Mouse (Mus musculus): ENCODE data around the gene Naa16.
"Not testable (repeated sequence)": the region's sequence is repeated elsewhere in the genome, so short reads cannot be mapped to it uniquely, and the experiment has no call there.

Gene Naa16

DNA sequence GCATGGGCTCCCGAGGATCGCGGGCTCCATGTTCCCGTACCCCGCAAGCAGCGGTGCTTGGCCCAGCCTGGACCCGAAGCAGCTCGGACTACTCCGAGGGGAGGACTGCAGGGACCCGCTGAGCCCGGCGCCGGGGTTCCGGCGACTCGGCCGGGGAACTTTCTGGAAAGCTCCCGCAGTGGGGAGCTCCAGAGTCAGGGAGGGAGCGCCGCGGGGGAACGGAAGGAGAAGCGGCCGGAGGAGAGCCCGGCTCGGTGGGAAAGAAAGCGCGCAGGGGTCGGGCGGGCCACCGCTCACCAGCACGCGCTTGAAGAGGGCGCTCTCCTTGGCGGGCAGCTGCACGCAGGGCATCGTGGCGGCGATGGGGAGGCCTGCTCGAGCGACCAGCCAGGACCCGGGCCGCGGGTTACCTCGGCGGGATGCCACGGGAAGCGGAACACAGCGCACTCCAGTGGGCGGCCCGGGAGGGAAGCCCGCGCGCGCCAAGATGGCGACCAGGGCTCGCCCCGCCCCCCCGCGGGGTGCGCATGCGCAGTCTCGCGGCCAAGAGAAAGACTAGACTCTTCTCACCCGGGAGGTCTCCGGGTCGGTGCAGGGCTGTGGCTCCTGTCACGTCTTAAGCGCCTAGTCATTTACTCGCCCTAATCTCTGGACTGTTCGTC lies at the start of gene Naa16:
Gene Naa16, minus strand, starts transcription at position 514 of the 662 bp plus-strand sequence.
- peak; percentile 95 for DNase-seq (ENCODE audit: low read depth, low spot score)

DNA sequence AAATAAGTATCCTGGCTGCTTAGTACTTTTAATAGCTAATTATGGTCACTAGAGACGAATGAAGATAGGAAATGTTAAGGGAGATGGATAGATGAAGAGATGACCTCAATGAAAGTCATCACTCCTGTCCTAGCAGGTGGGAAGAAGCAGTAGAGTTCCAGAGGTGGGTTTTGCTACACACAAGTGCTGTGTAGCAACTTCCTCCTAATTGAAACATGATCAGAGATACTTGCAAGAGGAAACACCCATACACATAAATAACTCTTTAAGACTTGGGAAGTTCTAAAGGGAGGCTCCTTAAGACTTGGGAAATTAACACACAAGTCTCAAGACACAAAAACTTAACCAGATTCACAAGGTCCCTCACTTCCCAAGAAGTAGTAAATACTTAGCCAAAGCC lies 43.5 kb upstream of the Naa16 start:
- no peak for DNase-seq (ENCODE audit: low read depth, low spot score)

DNA sequence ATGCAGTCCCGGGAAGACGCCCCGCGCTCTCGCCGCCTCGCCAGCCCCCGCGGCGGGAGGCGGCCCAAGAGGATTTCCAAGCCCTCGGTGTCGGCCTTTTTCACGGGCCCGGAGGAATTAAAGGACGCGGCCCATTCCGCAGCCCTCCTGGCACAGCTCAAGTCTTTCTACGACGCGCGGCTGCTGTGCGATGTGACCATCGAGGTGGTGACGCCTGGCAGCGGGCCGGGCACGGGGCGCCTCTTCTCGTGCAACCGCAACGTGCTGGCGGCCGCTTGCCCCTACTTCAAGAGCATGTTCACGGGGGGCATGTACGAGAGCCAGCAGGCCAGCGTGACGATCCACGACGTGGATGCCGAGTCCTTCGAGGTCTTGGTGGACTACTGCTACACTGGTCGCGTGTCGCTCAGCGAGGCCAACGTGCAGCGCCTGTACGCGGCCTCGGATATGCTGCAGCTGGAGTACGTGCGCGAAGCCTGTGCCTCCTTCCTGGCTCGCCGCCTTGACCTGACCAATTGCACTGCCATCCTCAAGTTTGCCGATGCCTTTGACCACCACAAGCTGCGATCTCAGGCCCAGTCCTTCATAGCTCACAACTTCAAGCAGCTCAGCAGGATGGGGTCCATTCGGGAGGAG lies 36.3 kb upstream of the Naa16 start:
- not testable (repeated sequence) for DNase-seq (ENCODE audit: low read depth, low spot score)

DNA sequence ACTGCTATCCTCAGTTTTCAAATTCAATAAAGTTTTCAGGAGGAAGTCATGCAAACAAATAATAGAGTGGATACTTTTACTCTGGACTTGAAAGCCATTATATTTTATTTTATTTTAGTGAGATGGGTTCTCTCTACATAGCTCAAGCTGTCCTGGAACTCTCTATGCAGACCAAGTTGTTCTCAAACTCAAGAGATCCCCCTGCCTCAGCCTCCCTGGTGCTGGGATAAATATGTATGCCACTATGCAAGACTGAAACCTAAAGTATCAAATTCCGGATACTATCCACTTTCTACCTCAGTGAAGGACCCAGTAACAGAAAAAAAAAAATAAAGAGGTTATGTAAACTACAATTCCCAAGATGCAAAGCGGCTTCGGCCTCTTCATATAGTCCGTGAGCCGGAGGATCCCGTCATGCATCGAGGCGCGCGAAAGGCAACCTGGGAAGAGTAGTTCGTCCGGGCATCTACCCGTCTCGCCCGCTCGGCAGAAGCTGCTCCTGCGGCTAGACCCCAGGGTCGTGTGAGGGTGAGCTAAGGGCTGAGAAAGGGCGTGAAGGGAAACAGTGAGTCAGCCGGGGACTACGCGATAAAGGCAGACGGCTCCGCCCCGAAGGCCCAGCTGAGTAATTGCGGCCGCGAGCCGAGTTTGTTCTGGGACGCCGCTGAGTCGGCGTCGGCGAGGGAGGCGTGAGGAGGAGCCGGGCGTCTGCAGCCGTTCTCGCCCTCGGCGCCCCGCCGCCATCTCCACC lies 35.6 kb upstream of the Naa16 start, which contains the start of gene Kbtbd7:
Gene Kbtbd7, plus strand, starts transcription at position 533 of the 751 bp plus-strand sequence.
- peak; percentile 90 for DNase-seq (ENCODE audit: low read depth, low spot score)

DNA sequence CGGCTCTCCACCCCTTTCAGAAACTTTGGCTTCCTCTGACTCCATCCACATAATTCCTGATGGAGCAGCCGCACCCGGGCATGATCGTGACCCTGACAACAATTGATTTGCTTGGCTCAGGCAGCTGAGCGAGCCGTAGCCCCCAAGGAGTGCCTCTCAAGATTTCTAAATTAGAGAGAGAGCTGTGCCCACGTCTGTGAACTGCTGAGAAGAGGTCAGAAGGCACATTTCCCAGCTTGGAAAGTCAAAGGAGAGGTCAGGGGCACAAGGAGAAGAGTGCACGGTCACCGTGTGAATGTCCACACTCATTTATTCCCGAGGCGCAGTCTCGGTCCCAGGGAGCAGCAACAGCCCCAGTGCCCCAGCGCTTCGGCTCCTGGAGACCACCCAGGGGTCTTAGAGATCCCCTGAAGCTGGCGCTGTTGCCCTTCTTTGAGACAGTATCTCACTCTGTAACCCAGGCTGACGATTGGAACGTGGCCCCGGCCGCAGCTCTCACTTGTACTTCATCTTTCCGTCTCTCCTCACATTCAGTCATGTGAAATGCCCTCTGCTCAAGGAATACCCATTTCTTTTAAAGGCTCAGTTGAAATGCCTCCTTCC lies 29.6 kb upstream of the Naa16 start:
- no peak for DNase-seq (ENCODE audit: low read depth, low spot score)

DNA sequence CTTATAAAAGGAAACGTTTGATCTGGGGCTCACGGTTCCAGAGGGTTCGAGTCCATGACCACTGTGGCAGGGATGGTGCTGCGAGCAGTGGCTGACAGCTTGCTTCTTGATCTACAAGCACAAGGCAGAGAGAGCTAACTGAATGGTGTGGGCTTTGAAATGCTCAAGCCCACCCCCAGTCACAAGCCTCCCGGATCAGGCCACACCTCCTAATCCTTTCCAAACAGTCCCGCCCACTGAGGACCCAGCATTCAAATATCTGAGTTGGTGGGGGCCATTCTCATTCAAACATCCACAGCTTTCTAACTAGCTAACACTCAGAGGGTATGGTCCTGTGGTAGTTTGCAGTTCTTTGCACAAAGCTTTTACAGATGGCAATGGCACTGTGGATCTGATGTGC lies 22.5 kb upstream of the Naa16 start:
- DNase-seq (ENCODE audit: low read depth, low spot score) = no peak

DNA sequence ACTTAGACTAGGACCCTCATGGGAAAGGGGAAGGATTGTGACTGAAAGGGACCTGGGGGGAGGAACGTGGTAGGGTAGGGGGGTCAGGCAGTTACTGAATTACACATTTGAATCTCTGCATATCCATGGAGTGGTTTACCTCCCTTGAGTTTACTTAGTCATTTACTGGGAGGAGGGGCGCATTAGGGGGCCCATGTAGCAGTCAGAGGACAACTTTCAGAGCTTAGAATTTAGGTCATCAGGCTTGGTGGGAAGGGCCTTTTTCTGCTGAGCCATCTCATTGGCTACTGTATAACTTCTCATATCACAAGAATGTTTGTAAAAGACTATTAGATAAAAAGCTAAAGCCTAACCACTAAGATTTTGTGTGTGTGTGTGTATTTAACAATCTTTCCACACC lies 20.1 kb upstream of the Naa16 start:
- no peak for DNase-seq (ENCODE audit: low read depth, low spot score)

DNA sequence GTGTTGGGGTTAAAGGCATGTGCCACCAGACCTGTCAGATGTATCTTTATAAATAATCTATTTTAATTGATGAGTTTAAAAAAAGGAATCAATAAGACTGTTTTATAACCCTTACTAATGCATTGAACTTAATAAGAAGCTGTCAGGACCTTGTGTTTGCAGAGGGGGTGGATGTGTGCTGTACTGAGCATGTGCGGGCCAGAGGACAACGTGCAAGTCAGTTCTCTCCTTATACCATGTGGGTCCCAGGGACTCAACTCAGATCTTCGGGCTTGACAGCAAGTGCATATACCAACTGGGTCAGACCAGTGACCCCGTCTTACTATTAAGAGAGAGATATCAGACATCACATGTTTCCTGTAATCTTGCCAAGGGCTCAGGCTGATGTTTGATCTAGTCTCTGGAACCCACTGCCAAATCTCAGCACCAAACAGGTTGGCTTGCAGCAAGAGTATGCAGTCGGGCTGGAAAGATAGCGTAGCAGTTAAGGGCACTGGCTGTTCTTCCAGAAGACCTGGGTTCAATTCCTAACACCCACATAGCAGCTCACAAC lies 18.8 kb upstream of the Naa16 start:
- DNase-seq (ENCODE audit: low read depth, low spot score) = no peak

DNA sequence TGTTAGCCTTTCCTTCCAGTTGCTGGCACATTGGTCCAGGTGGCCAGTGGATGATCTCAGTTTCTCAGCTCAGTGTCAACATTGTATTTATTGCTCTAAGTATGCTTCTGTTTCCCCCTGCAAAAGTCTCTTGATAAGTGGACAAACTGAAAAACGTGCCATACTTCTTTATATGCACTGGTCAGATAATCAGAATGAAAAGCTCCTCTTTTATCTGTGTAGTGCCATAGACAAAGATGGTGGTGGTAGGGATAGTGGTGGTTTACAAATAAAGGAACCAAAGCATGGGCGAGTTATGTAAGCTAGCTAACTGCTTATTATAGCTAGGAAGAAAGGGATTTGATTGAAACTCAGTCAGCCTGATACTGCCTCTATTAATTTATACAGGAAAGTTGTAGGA lies 17.1 kb upstream of the Naa16 start:
- no peak for DNase-seq (ENCODE audit: low read depth, low spot score)

DNA sequence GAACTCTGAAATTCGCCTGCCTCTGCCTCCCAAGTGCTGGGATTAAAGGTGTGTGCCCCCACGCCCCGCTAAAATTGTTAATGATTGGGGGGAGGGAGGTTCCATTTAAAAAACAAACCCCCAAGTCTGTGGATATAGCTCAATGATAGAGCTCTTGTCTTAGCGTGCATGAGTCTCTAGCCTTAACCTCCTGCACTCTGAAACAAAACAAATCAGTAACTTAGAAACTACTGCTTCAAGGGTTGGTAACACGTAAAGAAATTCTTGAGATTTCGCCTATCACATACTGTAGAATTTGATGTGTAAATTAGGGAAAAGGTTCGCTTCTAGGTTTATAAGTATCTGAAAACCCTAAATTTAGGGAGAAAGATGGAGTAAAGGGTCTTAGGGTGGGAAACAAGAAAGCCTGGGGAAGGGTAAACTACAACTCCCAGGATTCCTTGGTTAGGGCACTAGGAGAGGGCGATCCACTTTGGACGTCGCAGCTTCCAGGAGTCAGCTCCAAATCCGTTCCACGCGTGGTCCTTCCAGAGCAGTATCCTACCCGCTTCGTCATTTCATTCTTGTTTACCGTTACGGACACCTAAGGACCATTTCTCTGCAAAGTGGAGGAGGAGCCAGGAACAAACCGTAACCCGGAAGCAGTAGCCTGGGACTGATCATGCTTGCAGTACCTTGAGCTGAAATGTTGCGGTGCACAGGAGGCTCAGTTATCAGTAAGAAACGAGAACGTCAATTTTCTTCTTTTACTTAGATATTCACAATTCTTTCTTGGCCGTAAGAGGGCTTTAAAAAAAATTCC lies 6.9 kb upstream of the Naa16 start, which contains the start of gene Mtrf1:
Gene Mtrf1, plus strand, starts transcription at position 452 of the 802 bp plus-strand sequence.
- peak; percentile 56 for DNase-seq (ENCODE audit: low read depth, low spot score)

DNA sequence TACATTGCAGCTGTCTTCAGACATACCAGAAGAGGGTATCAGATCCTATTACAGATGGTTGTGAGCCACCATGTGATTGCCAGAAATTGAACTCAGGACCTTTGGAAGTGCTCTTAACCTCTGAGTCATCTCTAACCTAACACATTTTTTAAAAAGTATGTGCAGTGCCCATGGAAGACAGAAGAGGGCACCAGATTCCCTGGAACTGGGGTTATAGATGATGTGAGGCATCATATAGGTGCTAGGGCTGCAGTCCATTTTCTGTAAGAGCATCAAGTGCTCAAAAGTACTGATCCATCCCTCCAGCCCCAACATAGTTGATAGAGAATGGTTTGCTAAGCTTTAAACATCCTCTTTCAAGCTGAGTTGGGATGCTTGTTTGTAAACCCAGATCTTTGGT lies 4.0 kb upstream of the Naa16 start:
- peak; percentile 37 for DNase-seq (ENCODE audit: low read depth, low spot score)

DNA sequence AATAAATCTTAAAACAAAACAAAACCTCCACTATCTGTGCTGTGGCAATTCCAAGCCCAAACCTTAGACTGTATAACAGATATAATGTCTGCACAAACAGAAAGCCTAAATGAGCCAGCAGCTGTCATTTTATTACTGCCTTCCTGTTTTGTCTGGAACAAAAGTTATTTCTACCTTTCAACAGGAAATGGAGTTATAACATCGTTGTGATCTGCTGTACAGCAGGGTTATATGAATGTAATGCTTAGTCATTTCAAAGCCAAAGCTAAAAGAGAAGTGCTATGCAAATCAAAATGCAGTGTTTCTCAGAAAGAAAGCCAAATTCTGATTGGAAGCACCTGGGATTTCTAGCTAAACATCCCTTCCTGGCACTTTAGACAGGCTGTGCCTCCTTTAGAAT lies 2.7 kb upstream of the Naa16 start:
- DNase-seq (ENCODE audit: low read depth, low spot score) = no peak

DNA sequence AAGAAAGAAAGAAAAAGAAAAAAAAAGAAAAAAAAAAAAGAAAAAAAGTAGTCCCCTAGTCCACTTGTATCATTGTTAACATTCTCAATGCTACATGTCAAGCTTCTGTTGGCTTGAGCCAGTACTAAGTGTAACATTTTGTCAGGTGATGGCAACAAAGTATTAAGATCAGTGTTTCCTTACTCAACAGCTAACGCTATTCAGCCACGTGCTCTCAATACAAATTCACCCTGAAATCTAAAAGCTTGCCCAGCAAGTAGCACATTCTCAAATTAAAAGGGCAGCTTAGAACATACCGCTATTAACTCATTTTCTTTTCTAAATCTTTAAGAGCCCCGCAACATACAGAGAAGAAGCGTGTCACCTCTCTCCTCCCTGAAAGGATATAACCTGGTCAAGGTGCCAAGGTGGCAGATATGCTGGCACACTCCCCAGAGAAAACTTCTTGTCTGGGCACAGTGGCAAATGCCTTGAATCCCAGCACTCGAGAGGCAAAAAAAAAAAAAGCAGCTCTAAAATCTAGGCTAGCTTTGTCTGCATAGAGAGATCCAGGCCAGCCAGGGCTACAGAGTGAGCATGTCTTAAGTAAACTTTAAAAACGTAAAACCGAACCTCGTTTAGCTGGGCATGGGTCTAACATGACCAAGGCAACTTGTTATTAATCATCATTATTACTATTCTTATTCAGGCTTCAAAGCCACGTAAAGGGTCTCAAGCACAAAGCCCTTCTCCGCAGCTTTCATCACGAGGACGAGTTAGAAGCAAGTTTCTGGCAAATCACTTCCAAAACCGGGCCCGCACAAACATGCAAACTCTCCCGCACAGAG lies 927 bp downstream of the Naa16 start:
- DNase-seq (ENCODE audit: low read depth, low spot score) = peak; percentile 5

DNA sequence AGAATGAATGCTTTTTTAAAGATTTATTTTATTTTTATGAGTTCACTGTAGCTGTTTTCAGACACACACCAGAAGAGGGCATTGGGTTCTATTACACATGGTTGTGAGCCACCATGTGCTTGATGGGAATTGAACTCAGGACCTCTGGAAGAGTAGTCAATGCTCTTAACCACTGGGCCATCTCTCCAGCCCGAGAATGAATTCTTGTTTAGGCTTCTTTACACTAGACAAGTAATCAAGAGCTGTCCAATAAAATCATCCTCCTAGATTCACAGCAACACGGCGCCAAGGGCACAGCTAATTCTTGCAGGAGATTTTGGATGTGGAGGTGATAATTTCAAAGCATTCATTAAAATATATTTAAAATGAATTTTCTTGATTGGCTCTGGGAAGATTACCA lies 2.3 kb downstream of the Naa16 start:
- DNase-seq (ENCODE audit: low read depth, low spot score) = no peak

DNA sequence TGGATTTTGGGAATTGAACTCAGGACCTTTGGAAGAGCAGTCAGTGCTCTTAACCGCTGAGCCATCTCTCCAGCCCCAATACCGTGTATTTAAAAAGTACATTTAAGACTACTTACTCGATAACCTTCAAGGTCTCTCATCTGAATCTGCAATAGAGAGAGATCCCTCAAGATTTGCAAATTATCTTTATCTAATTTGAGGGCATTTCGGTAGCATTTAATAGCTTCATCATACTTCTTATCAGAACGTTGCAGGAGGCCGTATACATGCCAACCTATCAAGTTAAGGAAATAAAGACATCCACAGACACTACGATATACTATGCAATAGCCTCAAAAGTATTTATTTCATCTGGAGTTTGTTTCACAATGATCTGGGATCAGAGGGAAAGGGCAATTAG lies 7.5 kb downstream of the Naa16 start:
- no peak for DNase-seq (ENCODE audit: low read depth, low spot score)

DNA sequence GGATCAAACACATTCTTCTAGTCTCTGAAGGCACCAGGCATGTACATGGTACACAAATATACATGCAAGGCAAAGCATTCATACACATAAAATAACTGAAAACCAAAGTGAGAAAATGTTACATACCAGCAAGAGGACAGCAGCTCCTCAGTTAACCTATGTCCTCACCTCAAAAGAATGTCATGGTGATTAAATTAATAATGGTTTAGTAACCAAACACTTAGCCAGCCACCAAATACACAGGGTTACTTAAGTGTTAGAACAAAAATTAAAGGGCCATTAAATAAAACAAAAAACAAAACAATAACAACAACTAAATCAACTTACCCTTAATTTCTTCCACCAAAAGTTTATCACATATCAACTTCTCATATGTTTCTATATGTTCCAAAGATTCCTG lies 13.5 kb downstream of the Naa16 start:
- DNase-seq (ENCODE audit: low read depth, low spot score) = no peak

DNA sequence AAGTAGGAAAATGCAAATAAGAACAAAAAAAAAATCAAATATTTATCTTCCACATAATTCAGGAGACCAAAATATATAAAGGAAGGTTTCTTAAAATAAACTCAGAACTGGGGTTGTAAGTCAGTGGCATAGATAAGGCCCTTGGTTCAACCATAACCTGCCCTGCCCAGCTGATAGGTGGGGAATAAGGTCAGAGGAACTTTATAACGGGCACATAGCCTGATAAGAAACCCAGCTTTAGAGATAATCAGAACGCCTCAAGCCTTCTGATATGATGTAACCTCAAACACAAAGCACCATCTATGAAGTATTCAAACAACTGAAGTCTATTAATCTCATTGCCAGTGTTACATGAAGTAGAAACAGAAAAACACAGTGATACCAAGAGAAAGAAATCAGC lies 32.5 kb downstream of the Naa16 start:
- no peak for DNase-seq (ENCODE audit: low read depth, low spot score)

DNA sequence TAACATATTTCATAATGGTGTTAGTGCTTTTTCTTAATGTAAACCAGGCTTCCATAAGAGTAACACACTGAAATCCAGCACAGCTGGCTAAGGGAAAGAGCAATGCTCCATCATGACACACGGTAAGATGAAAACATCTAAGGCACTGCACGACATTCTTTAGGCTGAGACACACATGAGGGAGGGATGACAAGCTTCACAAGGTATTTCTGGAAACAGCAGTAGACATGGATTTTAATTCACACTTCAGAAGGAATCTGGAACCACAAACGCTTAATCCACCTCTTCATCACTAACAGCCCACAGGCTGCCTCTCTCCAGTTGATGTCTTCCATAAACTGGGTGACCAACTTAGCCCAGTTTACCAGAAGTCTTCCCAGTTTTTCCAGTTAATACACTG lies 44.2 kb downstream of the Naa16 start:
- no peak for DNase-seq (ENCODE audit: low read depth, low spot score)

DNA sequence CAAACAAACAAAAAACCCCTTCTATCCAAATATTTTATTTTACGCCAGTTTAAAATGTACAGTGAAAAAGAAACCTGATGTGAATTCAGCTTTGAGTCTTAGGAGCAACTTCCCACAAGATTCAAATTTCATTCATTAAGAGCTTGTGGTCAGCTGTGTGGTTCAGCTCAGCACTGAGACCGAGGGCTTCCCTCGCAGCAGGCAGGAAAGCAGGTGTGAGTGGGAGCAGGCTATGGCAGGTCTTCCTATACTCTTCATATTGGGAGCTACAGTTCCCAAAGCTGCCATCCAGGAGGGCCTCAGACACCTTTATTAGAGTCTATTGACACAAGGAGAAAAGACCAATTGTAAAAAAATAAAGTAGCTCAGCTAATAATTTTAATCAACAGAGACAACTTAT lies 55.0 kb downstream of the Naa16 start:
- DNase-seq (ENCODE audit: low read depth, low spot score) = no peak

DNA sequence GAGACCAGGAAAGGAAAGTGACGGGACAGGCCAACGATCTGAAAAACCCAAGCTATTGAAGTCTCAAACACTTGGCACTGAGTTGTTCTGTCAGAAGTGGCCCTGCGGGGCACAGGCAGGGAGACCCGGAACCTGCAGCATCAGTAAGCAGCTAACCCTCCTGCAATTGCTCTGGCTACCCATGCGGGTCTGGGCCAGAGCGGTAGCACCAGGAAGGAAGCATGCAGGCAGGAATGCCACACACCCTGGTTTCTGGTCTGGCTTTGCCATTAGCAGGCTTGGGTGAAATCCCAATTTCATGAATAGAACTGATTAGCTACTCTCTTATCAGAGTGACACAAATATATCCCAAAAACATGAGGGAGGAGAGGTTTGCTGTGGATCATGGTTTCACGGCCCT lies 58.6 kb downstream of the Naa16 start:
- no peak for DNase-seq (ENCODE audit: low read depth, low spot score)
